Mouse (Mus musculus): ENCODE data around the gene Gm49366. TPM values are rescaled to one million over a fixed set of nuclear protein-coding genes. Genes with fewer than 3 reads are reported as not detected.
"Not testable (repeated sequence)": the region's sequence is repeated elsewhere in the genome, so short reads cannot be mapped to it uniquely, and the experiment has no call there.

Gene Gm49366
- total RNA-seq, 1 experiment: not detected

- Histone ChIP-seq H3K9me3 (ENCODE audit: control insufficient read depth, insufficient read depth, low read depth, low read length) (no peaks in the 10 kb centered on the region; the same call in 1 of the 2 replicates), H3K4me3 (ENCODE audit: insufficient read depth in 1 of 2, low read depth in 1 of 2, low read length in 2 of 2, poor library complexity in 1 of 2, severe bottlenecking in 1 of 2) (no peak overlapping the region), H3K4me1 (ENCODE audit: control insufficient read depth in 2 of 2, insufficient read depth in 2 of 2, low read length in 2 of 2, poor library complexity in 1 of 2) (no peaks in the 10 kb centered on the region), H3K9ac (ENCODE audit: insufficient read depth, low read depth, low read length, poor library complexity, severe bottlenecking) (no peak overlapping the region), H3K27ac (ENCODE audit: insufficient read depth, low read depth, low read length, poor library complexity, severe bottlenecking) (no peak overlapping the region), H3K36me3 (ENCODE audit: control insufficient read depth, insufficient read depth, low read length, poor library complexity, severe bottlenecking) (no peaks in the 10 kb centered on the region)
- no peak for DNase-seq (ENCODE audit: low read depth, low spot score)
- TF ChIP-seq CHD2 (IDR thresholded peaks at IDR 0.05; ENCODE audit: low read depth, low read length): no peak
- no peak for TF ChIP-seq ZC3H11A (IDR thresholded peaks at IDR 0.05; ENCODE audit: borderline replicate concordance, low read depth, low read length)
- TF ChIP-seq HCFC1 (IDR thresholded peaks at IDR 0.05; ENCODE audit: borderline replicate concordance, insufficient read depth, low read length): no peak
- TF ChIP-seq ZNF384 (IDR thresholded peaks at IDR 0.05; ENCODE audit: low read depth, low read length): no peak
- no peak for TF ChIP-seq MAFK (IDR thresholded peaks at IDR 0.05; ENCODE audit: insufficient read depth, low read depth, low read length)
- in situ Hi-C loops (cut with MboI; ENCODE audit: low sequenced_read_pairs in 2 of 2, unreplicated experiment in 2 of 2): no loop called here
Observed at GRCm38 (mm10) chr12:84023052-84023745, 15.5 kb upstream of the Gm49366 start.

GRCm38 (mm10) chr12:84025888-84026287 is 12.8 kb upstream of the Gm49366 start:
- Histone ChIP-seq H3K4me3 (ENCODE audit: insufficient read depth in 1 of 2, low read depth in 1 of 2, low read length in 2 of 2, poor library complexity in 1 of 2, severe bottlenecking in 1 of 2) (no peak overlapping the region), H3K27ac (ENCODE audit: insufficient read depth, low read depth, low read length, poor library complexity, severe bottlenecking) (no peak overlapping the region), H3K4me1 (ENCODE audit: control insufficient read depth in 2 of 2, insufficient read depth in 2 of 2, low read length in 2 of 2, poor library complexity in 1 of 2) (no peaks in the 10 kb centered on the region), H3K9ac (ENCODE audit: insufficient read depth, low read depth, low read length, poor library complexity, severe bottlenecking) (no peak overlapping the region), H3K36me3 (ENCODE audit: control insufficient read depth, insufficient read depth, low read length, poor library complexity, severe bottlenecking) (no peaks in the 10 kb centered on the region), H3K9me3 (ENCODE audit: control insufficient read depth, insufficient read depth, low read depth, low read length) (peaks cover 4% of the 10 kb centered on the region; the same call in 1 of the 2 replicates)
- no peak for TF ChIP-seq ZC3H11A (IDR thresholded peaks at IDR 0.05; ENCODE audit: borderline replicate concordance, low read depth, low read length)
- no peak for TF ChIP-seq CHD2 (IDR thresholded peaks at IDR 0.05; ENCODE audit: low read depth, low read length)
- no peak for TF ChIP-seq HCFC1 (IDR thresholded peaks at IDR 0.05; ENCODE audit: borderline replicate concordance, insufficient read depth, low read length)
- TF ChIP-seq ZNF384 (IDR thresholded peaks at IDR 0.05; ENCODE audit: low read depth, low read length): no peak
- TF ChIP-seq MAFK (IDR thresholded peaks at IDR 0.05; ENCODE audit: insufficient read depth, low read depth, low read length): no peak
- DNase-seq (ENCODE audit: low read depth, low spot score): no peak
- in situ Hi-C loops (cut with MboI; ENCODE audit: low sequenced_read_pairs in 2 of 2, unreplicated experiment in 2 of 2): no loop called here

- in situ Hi-C loops (cut with MboI; ENCODE audit: low sequenced_read_pairs in 2 of 2, unreplicated experiment in 2 of 2); H3K36me3 ChIP-seq (ENCODE audit: control insufficient read depth, insufficient read depth, low read length, poor library complexity, severe bottlenecking); DNase-seq (ENCODE audit: low read depth, low spot score); H3K4me1 ChIP-seq (ENCODE audit: control insufficient read depth in 2 of 2, insufficient read depth in 2 of 2, low read length in 2 of 2, poor library complexity in 1 of 2); H3K9ac ChIP-seq (ENCODE audit: insufficient read depth, low read depth, low read length, poor library complexity, severe bottlenecking); H3K9me3 ChIP-seq (ENCODE audit: control insufficient read depth, insufficient read depth, low read depth, low read length); H3K4me3 ChIP-seq (ENCODE audit: insufficient read depth in 1 of 2, low read depth in 1 of 2, low read length in 2 of 2, poor library complexity in 1 of 2, severe bottlenecking in 1 of 2): not testable (repeated sequence)
- peak overlapping the region; percentile 44 for H3K27ac ChIP-seq (ENCODE audit: insufficient read depth, low read depth, low read length, poor library complexity, severe bottlenecking)
Observed at GRCm38 (mm10) chr12:84028328-84028727, 10.4 kb upstream of the Gm49366 start.

GRCm38 (mm10) chr12:84029043-84029442 is 9.7 kb upstream of the Gm49366 start:
- H3K4me1 ChIP-seq (ENCODE audit: control insufficient read depth in 2 of 2, insufficient read depth in 2 of 2, low read length in 2 of 2, poor library complexity in 1 of 2); H3K9me3 ChIP-seq (ENCODE audit: control insufficient read depth, insufficient read depth, low read depth, low read length); in situ Hi-C loops (cut with MboI; ENCODE audit: low sequenced_read_pairs in 2 of 2, unreplicated experiment in 2 of 2); H3K4me3 ChIP-seq (ENCODE audit: insufficient read depth in 1 of 2, low read depth in 1 of 2, low read length in 2 of 2, poor library complexity in 1 of 2, severe bottlenecking in 1 of 2); H3K36me3 ChIP-seq (ENCODE audit: control insufficient read depth, insufficient read depth, low read length, poor library complexity, severe bottlenecking); H3K9ac ChIP-seq (ENCODE audit: insufficient read depth, low read depth, low read length, poor library complexity, severe bottlenecking); H3K27ac ChIP-seq (ENCODE audit: insufficient read depth, low read depth, low read length, poor library complexity, severe bottlenecking); DNase-seq (ENCODE audit: low read depth, low spot score): not testable (repeated sequence)

- Histone ChIP-seq H3K9ac (ENCODE audit: insufficient read depth, low read depth, low read length, poor library complexity, severe bottlenecking) (no peak overlapping the region), H3K4me1 (ENCODE audit: control insufficient read depth in 2 of 2, insufficient read depth in 2 of 2, low read length in 2 of 2, poor library complexity in 1 of 2) (no peaks in the 10 kb centered on the region; a peak in 1 of 4 replicates), H3K27ac (ENCODE audit: insufficient read depth, low read depth, low read length, poor library complexity, severe bottlenecking) (no peak overlapping the region), H3K36me3 (ENCODE audit: control insufficient read depth, insufficient read depth, low read length, poor library complexity, severe bottlenecking) (no peaks in the 10 kb centered on the region), H3K4me3 (ENCODE audit: insufficient read depth in 1 of 2, low read depth in 1 of 2, low read length in 2 of 2, poor library complexity in 1 of 2, severe bottlenecking in 1 of 2) (no peak overlapping the region), H3K9me3 (ENCODE audit: control insufficient read depth, insufficient read depth, low read depth, low read length) (0 out of 2 replicates have a peak, but pooled peaks cover 4% of the 10 kb centered on the region)
- in situ Hi-C loops (cut with MboI; ENCODE audit: low sequenced_read_pairs in 2 of 2, unreplicated experiment in 2 of 2): no loop called here
- TF ChIP-seq HCFC1 (IDR thresholded peaks at IDR 0.05; ENCODE audit: borderline replicate concordance, insufficient read depth, low read length) (no peak), CHD2 (IDR thresholded peaks at IDR 0.05; ENCODE audit: low read depth, low read length) (no peak), ZNF384 (IDR thresholded peaks at IDR 0.05; ENCODE audit: low read depth, low read length) (no peak), ZC3H11A (IDR thresholded peaks at IDR 0.05; ENCODE audit: borderline replicate concordance, low read depth, low read length) (no peak), MAFK (IDR thresholded peaks at IDR 0.05; ENCODE audit: insufficient read depth, low read depth, low read length) (no peak)
- DNase-seq (ENCODE audit: low read depth, low spot score): no peak
Observed at GRCm38 (mm10) chr12:84030659-84031332, 7.9 kb upstream of the Gm49366 start.

Measured in ES-E14 (cell line).